Mouse (Mus musculus): ENCODE measurements around the gene Ccr4. TPM values are rescaled to one million over a fixed set of nuclear protein-coding genes. Genes with fewer than 3 reads are reported as not detected.
A peak's percentile ranks its signal among the peaks of the same experiment; 100 is the strongest.

The Ccr4 gene
- polyA plus RNA-seq, 1 experiment from 2014 or later: not detected

DNA sequence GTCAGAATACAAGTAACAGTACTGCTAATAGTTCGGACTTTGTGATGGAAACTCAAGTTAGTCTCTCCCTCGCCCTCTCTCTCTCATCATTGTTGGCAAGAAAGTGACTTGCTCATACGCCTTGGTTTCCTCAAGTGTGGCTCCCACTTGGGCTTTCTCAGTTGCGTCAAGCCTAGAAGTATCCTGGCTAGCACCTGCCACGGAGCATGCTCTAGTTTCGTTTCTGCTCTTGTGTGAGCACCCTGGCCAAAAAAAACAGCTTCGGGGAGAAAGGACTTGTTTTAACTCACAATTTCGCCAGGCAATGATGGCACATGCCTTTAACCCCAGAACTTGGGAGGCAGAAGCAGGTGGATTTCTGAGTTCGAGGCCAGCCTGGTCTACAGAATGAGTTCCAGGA is 27.7 kb downstream of the Ccr4 start:
- Histone ChIP-seq H3K27ac (ENCODE audit: low read depth, low read length) (no peak overlapping the region), H3K9ac (ENCODE audit: low read depth, low read length) (no peak overlapping the region), H3K4me3 (ENCODE audit: low read depth, low read length) (no peak overlapping the region), H3K4me2 (no peak overlapping the region), H3K4me1 (replicated peaks; ENCODE audit: control insufficient read depth, insufficient read depth, low read length) (no peaks in the 10 kb centered on the region), H3K27me3 (replicated peaks; ENCODE audit: control insufficient read depth, insufficient read depth, low read length) (no peaks in the 10 kb centered on the region), H3K36me3 (ENCODE audit: control insufficient read depth, insufficient read depth, low read length) (no peaks in the 10 kb centered on the region), H3K9me3 (ENCODE audit: control insufficient read depth, low read length) (no peaks in the 10 kb centered on the region)
- no peak for ATAC-seq (replicated peaks; ENCODE audit: low FRiP score)
- no peak for DNase-seq (ENCODE audit: low spot score)
- 93% methylated on average over 9 of the region's 9 CpGs for WGBS

GRCm38 (mm10) chr9:114471892-114472291 is 32.8 kb downstream of the Ccr4 start:
- no peak overlapping the region for H3K4me2 ChIP-seq
- DNase-seq (ENCODE audit: low spot score) (no peak), ATAC-seq (replicated peaks; ENCODE audit: low FRiP score) (no peak)
- 83% methylated on average over 7 of the region's 7 CpGs for WGBS
- H3K27ac ChIP-seq (ENCODE audit: low read depth, low read length): no peak overlapping the region
- H3K4me1 ChIP-seq (replicated peaks; ENCODE audit: control insufficient read depth, insufficient read depth, low read length): peaks cover 8% of the 10 kb centered on the region; the same call in 1 of the 2 replicates
- H3K4me3 ChIP-seq (ENCODE audit: low read depth, low read length): no peak overlapping the region
- H3K9me3 ChIP-seq (ENCODE audit: control insufficient read depth, low read length): no peaks in the 10 kb centered on the region
- no peaks in the 10 kb centered on the region for H3K27me3 ChIP-seq (replicated peaks; ENCODE audit: control insufficient read depth, insufficient read depth, low read length)
- H3K36me3 ChIP-seq (ENCODE audit: control insufficient read depth, insufficient read depth, low read length): no peaks in the 10 kb centered on the region; the same call in 1 of the 2 replicates
- no peak overlapping the region for H3K9ac ChIP-seq (ENCODE audit: low read depth, low read length)

GRCm38 (mm10) chr9:114468701-114469100 is 36.0 kb downstream of the Ccr4 start:
- Histone ChIP-seq H3K4me1 (replicated peaks; ENCODE audit: control insufficient read depth, insufficient read depth, low read length) (peaks cover 14% of the 10 kb centered on the region), H3K36me3 (ENCODE audit: control insufficient read depth, insufficient read depth, low read length) (peaks cover 2% of the 10 kb centered on the region; the same call in 1 of the 2 replicates), H3K4me3 (ENCODE audit: low read depth, low read length) (no peak overlapping the region), H3K4me2 (no peak overlapping the region), H3K27ac (ENCODE audit: low read depth, low read length) (no peak overlapping the region), H3K9me3 (ENCODE audit: control insufficient read depth, low read length) (no peaks in the 10 kb centered on the region), H3K27me3 (replicated peaks; ENCODE audit: control insufficient read depth, insufficient read depth, low read length) (no peaks in the 10 kb centered on the region), H3K9ac (ENCODE audit: low read depth, low read length) (no peak overlapping the region)
- ATAC-seq (replicated peaks; ENCODE audit: low FRiP score) (no peak), DNase-seq (ENCODE audit: low spot score) (no peak)
- WGBS: 93% methylated on average over 4 of the region's 4 CpGs

DNA sequence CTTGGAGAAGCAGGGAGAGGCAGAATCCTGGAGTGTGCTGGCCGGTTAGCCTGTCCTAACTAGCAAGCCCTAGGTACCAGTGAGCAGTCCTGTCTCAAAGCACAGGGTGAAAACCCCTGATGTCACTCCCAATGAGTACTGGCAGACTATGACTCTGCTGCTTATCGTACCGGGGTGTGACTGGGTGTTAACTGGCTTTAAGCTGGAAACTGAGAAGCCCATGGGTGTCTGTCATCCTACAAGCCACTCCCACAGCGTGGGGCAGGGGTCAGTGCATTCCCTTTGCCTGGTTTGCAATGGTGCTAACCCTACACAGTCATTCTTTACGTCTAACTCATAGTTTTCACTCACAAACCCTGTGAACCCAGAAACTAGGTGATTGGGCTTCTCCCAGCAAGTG is 36.5 kb downstream of the Ccr4 start:
- Histone ChIP-seq H3K36me3 (ENCODE audit: control insufficient read depth, insufficient read depth, low read length) (peaks cover 2% of the 10 kb centered on the region; the same call in 1 of the 2 replicates), H3K9ac (ENCODE audit: low read depth, low read length) (no peak overlapping the region), H3K27me3 (replicated peaks; ENCODE audit: control insufficient read depth, insufficient read depth, low read length) (no peaks in the 10 kb centered on the region), H3K4me3 (ENCODE audit: low read depth, low read length) (no peak overlapping the region), H3K4me2 (no peak overlapping the region), H3K27ac (ENCODE audit: low read depth, low read length) (no peak overlapping the region), H3K4me1 (replicated peaks; ENCODE audit: control insufficient read depth, insufficient read depth, low read length) (peaks cover 14% of the 10 kb centered on the region), H3K9me3 (ENCODE audit: control insufficient read depth, low read length) (no peaks in the 10 kb centered on the region)
- DNase-seq (ENCODE audit: low spot score): no peak
- 70% methylated on average over 5 of the region's 5 CpGs for WGBS
- peak; percentile 73 for ATAC-seq (replicated peaks; ENCODE audit: low FRiP score)

GRCm38 (mm10) chr9:114466871-114467270 is 37.8 kb downstream of the Ccr4 start:
- Histone ChIP-seq H3K4me2 (no peak overlapping the region), H3K27me3 (replicated peaks; ENCODE audit: control insufficient read depth, insufficient read depth, low read length) (no peaks in the 10 kb centered on the region), H3K27ac (ENCODE audit: low read depth, low read length) (no peak overlapping the region), H3K36me3 (ENCODE audit: control insufficient read depth, insufficient read depth, low read length) (peaks cover 2% of the 10 kb centered on the region; the same call in 1 of the 2 replicates), H3K4me1 (replicated peaks; ENCODE audit: control insufficient read depth, insufficient read depth, low read length) (peaks cover 14% of the 10 kb centered on the region), H3K4me3 (ENCODE audit: low read depth, low read length) (no peak overlapping the region), H3K9ac (ENCODE audit: low read depth, low read length) (no peak overlapping the region), H3K9me3 (ENCODE audit: control insufficient read depth, low read length) (no peaks in the 10 kb centered on the region)
- 57% methylated on average over 7 of the region's 7 CpGs for whole genome bisulfite sequencing
- no peak for DNase-seq (ENCODE audit: low spot score)
- ATAC-seq (replicated peaks; ENCODE audit: low FRiP score): peak; percentile 85

- Histone ChIP-seq H3K9me3 (ENCODE audit: control insufficient read depth, low read length) (no peaks in the 10 kb centered on the region), H3K36me3 (ENCODE audit: control insufficient read depth, insufficient read depth, low read length) (peaks cover 2% of the 10 kb centered on the region; the same call in 1 of the 2 replicates), H3K9ac (ENCODE audit: low read depth, low read length) (no peak overlapping the region), H3K27me3 (replicated peaks; ENCODE audit: control insufficient read depth, insufficient read depth, low read length) (no peaks in the 10 kb centered on the region), H3K27ac (ENCODE audit: low read depth, low read length) (no peak overlapping the region), H3K4me2 (no peak overlapping the region), H3K4me1 (replicated peaks; ENCODE audit: control insufficient read depth, insufficient read depth, low read length) (peaks cover 14% of the 10 kb centered on the region), H3K4me3 (ENCODE audit: low read depth, low read length) (no peak overlapping the region)
- 63% methylated on average over 6 of the region's 6 CpGs for WGBS
- ATAC-seq (replicated peaks; ENCODE audit: low FRiP score) (no peak), DNase-seq (ENCODE audit: low spot score) (no peak)
Measured at GRCm38 (mm10) chr9:114465442-114465841, 39.3 kb downstream of the Ccr4 start.

GRCm38 (mm10) chr9:114462569-114462968 is 42.1 kb downstream of the Ccr4 start:
- ATAC-seq (replicated peaks; ENCODE audit: low FRiP score): no peak
- H3K27ac ChIP-seq (ENCODE audit: low read depth, low read length): no peak overlapping the region
- no peaks in the 10 kb centered on the region for H3K27me3 ChIP-seq (replicated peaks; ENCODE audit: control insufficient read depth, insufficient read depth, low read length)
- WGBS: 89% methylated on average over 7 of the region's 7 CpGs
- no peak for DNase-seq (ENCODE audit: low spot score)
- no peak overlapping the region for H3K9ac ChIP-seq (ENCODE audit: low read depth, low read length)
- no peak overlapping the region for H3K4me3 ChIP-seq (ENCODE audit: low read depth, low read length)
- H3K9me3 ChIP-seq (ENCODE audit: control insufficient read depth, low read length): no peaks in the 10 kb centered on the region
- H3K4me1 ChIP-seq (replicated peaks; ENCODE audit: control insufficient read depth, insufficient read depth, low read length): peaks cover 12% of the 10 kb centered on the region
- no peak overlapping the region for H3K4me2 ChIP-seq
- peaks cover 2% of the 10 kb centered on the region; the same call in 1 of the 2 replicates for H3K36me3 ChIP-seq (ENCODE audit: control insufficient read depth, insufficient read depth, low read length)

GRCm38 (mm10) chr9:114458436-114458835 is 46.3 kb downstream of the Ccr4 start:
- no peak for ATAC-seq (replicated peaks; ENCODE audit: low FRiP score)
- no peak overlapping the region for H3K4me2 ChIP-seq
- no peaks in the 10 kb centered on the region for H3K27me3 ChIP-seq (replicated peaks; ENCODE audit: control insufficient read depth, insufficient read depth, low read length)
- no peaks in the 10 kb centered on the region for H3K4me1 ChIP-seq (replicated peaks; ENCODE audit: control insufficient read depth, insufficient read depth, low read length)
- no peaks in the 10 kb centered on the region; the same call in 1 of the 2 replicates for H3K36me3 ChIP-seq (ENCODE audit: control insufficient read depth, insufficient read depth, low read length)
- H3K27ac ChIP-seq (ENCODE audit: low read depth, low read length): no peak overlapping the region
- WGBS: 74% methylated on average over 3 of the region's 3 CpGs
- no peak overlapping the region for H3K4me3 ChIP-seq (ENCODE audit: low read depth, low read length)
- H3K9ac ChIP-seq (ENCODE audit: low read depth, low read length): no peak overlapping the region
- DNase-seq (ENCODE audit: low spot score): no peak
- no peaks in the 10 kb centered on the region for H3K9me3 ChIP-seq (ENCODE audit: control insufficient read depth, low read length)

DNA sequence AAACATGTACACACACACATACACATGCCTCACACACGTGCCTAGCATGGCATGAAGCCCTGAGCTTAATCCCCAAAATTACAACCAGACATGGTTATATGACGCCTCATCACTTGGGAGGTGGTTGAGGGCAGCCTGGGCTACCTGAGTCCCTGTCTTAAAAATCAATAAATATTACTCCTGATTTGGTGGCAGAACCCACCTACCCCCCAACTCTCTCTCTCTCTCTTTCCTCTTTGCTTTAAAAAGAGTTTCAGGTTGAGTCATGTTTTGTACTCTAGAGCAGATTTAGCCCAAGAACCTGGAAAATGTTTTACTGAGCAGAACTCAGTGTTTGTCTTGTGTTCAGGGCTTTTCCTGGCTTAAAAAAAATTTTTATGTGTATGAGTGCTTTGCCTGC is 49.3 kb downstream of the Ccr4 start:
- H3K36me3 ChIP-seq (ENCODE audit: control insufficient read depth, insufficient read depth, low read length): no peaks in the 10 kb centered on the region; the same call in 1 of the 2 replicates
- no peak overlapping the region for H3K4me2 ChIP-seq
- DNase-seq (ENCODE audit: low spot score) (no peak), ATAC-seq (replicated peaks; ENCODE audit: low FRiP score) (no peak)
- no peak overlapping the region for H3K9ac ChIP-seq (ENCODE audit: low read depth, low read length)
- H3K4me1 ChIP-seq (replicated peaks; ENCODE audit: control insufficient read depth, insufficient read depth, low read length): no peaks in the 10 kb centered on the region
- H3K9me3 ChIP-seq (ENCODE audit: control insufficient read depth, low read length): no peaks in the 10 kb centered on the region
- H3K27ac ChIP-seq (ENCODE audit: low read depth, low read length): no peak overlapping the region
- H3K27me3 ChIP-seq (replicated peaks; ENCODE audit: control insufficient read depth, insufficient read depth, low read length): no peaks in the 10 kb centered on the region
- WGBS: 89% methylated on average over 2 of the region's 2 CpGs
- H3K4me3 ChIP-seq (ENCODE audit: low read depth, low read length): no peak overlapping the region

All from liver, embryonic 11.5 days (tissue).